Mouse (Mus musculus) thymus, adult 18-20 months (tissue): ENCODE measurements around the gene Ube2h.
"Not testable (repeated sequence)": the region's sequence is repeated elsewhere in the genome, so short reads cannot be mapped to it uniquely, and the experiment has no call there.

Experiments
- DNase-seq, 2 experiments: peaks; one replicate each; pipeline ENCODE4 v3.0.0; 2022; ENCODE audit warnings: mixed read lengths in 2 of 2

The Ube2h gene

DNA sequence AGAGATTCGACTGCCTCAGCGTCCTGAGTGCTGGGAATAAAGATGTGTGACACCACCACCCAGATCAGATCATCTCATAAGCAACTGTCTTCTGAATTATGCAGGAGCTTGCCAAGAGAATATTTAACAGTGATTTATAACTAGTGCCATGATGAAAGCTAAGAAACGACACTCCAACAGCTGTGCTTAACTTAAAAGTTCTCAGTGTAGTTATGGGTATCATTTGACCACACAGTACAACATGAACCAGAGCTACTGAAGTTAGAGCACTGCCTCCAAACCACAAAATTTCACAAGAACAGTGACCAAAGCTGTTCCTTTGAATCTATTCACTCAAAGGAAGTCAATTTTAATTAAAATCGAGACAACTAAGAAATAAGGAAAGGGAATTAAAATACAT lies 61.4 kb downstream of the Ube2h start:
- no peak for DNase-seq

DNA sequence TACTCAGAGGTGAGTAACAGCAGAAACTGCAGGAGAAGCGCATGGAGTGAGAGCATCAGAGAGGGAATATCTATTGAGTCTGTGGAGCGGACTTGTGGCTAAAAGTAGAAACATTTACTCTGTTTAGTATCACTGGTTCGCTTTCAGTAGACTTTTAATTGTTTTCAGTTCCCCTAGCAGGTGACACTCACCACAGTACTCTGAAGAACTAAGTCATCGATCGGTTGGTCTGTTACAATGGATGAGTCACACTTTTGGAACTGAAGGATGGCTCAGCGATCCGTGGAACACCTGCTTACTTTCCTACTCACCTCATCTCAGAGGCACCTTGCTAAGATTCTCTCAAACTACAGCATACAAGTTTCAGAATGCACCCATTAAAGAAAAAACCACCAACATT lies 64.2 kb downstream of the Ube2h start:
- no peak for DNase-seq

DNA sequence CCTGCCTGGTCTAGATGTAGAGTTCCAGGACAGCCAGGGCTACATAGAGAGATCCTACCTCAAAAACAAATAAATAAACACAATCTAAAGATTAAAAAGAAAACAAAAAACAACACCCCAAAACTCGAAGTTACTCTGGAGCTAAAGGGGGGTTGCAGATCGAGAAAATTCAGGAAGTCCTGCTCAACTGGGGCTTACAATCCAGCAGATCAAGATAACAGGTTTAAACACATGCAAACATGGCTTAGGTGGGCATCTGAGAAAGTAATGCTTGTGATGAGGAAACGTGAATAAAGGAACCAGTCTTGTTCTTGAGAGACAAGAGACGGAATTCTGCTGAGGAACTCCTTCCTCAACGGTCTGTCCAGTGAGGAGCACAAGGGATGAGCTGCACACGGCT lies 65.1 kb downstream of the Ube2h start:
- DNase-seq = no peak

DNA sequence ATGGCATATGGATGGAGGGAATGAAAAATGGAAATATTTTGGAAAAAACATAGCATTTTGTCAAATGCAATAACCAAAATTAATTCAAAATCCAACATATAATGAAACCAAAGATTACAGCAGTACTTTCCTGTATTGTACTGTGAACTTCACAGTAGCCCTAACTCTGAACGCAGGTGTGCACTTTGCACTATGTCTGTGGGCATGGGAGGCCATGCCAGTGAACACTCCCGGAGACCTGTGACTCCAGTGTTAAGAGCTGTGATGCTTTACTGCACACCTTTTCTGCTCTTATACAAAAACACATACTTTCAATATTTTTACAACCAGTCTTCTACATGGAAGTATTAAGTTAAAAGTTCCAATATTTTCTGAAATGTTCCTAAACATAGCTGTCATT lies 66.3 kb downstream of the Ube2h start:
- DNase-seq = no peak

- no peak for DNase-seq
Observed at GRCm38 (mm10) chr6:30236564-30236963, 67.8 kb downstream of the Ube2h start.

DNA sequence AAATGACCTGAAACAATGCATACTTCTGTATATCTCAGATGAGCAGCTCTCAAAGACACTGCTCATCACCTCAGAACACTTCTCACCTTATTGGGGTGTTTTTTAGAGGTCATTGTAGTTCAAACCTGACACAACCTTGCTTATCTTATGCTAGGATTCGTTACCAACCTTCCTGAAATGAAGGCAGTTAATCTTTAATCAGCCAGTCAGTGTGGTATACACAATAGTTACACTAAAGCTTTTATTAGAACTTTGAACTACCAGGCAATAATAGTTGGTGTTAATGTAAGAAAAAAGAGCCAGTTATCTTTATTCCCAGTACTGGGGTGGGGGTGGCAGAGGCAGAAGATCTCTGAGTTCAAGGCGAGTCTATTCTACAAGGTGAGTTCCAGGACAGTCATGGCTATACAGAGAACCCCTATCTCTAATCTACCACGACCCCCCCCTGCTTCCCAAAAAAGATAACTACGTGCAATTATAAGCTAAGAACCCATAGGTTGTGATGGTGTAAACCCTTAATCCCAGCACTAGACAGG lies 72.5 kb downstream of the Ube2h start:
- no peak for DNase-seq

DNA sequence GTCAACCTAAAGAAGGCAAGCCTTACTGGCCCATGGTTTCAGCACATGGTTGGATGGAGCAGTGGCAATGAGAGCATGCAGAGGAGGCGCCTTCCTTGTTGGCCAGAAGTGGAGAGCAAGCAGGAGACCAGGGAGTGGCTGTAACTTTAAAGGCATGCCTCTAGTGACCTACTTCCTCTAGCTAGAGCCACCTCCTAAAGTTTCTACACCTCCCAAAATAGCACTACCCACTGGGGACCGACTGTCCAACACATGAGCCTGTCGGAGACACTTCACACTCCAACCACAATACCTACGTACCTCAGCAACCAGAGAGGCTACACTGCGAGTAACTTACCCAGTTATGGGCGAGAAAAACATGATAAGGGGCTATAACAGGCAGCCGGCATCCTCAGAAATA lies 74.1 kb downstream of the Ube2h start:
- DNase-seq = no peak

- no peak for DNase-seq
Observed at GRCm38 (mm10) chr6:30228921-30229320, 75.4 kb downstream of the Ube2h start.

DNA sequence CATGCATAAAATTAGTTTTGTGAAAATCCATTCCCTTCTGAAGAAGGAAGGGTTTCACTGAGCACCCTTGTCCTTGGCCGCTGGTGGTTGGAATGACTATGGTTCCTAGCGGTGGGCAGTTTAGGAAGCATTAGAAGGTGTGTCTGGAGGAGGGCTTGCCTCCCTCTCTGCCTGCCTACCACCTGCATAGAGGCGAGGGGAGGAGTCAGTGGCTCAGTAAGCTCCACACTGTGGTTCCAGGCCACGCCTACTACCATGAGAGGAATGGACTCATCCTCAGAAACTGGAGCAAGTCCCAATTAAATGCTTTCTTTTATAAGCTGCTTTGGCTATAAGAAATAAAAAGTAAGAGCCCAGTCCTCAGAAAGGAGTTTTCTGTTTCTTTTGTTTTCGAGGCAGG lies 76.0 kb downstream of the Ube2h start:
- no peak for DNase-seq

DNA sequence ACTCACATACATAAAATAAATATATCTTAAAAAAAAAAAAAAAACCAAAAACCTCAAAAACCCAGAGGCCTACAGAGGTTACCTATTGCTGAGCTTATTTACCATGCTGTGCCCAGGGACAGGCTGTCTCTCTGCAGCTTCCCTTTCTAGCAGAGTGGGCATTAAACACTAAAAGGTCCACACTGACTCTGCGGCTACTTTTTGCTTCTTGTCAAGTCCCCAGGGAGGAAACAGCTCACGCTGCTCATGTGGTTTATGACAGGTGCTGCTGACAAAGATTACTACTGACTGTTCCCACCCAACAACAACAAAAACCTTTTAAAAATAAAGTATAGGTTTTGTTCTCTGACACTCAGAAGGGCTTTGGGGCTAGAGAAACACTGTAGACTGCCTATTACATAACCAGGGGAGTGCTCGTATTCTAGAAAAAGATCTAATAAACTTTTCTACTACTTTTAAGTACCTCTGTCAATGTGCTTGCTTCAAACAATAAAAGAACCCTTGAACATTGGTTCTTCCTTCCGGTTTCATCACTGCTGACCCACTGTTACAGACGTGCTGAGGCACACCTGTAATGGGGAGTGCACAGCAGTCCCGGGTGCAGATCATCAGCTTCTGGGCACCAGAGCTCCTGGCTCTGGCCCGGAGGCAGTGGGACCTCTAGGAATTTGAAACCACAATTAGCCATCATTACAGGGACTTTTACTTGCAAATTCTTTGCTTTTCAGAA lies 77.2 kb downstream of the Ube2h start:
- DNase-seq = no peak

- no peak for DNase-seq
Observed at GRCm38 (mm10) chr6:30224693-30225092, 79.6 kb downstream of the Ube2h start.

DNA sequence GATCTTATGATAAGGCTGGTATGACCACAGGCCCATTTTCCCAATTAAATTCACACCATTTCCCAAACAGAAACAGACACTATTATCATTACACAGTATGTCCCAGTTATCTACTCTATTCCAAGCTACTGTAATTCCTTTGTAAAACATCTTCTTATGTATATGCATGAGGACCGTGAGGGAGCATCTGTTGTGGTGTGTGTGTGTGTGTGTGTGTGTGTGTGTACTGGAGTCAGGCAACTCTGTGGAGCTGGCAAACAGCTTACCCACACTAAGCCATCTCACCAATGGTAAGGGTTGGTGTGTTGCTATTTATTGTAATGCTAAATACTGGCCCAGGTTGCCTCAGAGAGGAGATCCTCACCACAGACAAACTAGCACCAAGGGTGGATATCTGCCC lies 82.0 kb downstream of the Ube2h start:
- no peak for DNase-seq

GRCm38 (mm10) chr6:30217581-30217980 lies 86.8 kb downstream of the Ube2h start:
- no peak for DNase-seq

GRCm38 (mm10) chr6:30212468-30212867 lies 91.9 kb downstream of the Ube2h start:
- no peak for DNase-seq

- no peak for DNase-seq
Observed at GRCm38 (mm10) chr6:30211641-30212455, 92.5 kb downstream of the Ube2h start.

- DNase-seq = peak; percentile 16 to 30
Observed at GRCm38 (mm10) chr6:30210788-30211187, 93.6 kb downstream of the Ube2h start.

- DNase-seq = no peak
Observed at GRCm38 (mm10) chr6:30208844-30209243, 95.5 kb downstream of the Ube2h start.

DNA sequence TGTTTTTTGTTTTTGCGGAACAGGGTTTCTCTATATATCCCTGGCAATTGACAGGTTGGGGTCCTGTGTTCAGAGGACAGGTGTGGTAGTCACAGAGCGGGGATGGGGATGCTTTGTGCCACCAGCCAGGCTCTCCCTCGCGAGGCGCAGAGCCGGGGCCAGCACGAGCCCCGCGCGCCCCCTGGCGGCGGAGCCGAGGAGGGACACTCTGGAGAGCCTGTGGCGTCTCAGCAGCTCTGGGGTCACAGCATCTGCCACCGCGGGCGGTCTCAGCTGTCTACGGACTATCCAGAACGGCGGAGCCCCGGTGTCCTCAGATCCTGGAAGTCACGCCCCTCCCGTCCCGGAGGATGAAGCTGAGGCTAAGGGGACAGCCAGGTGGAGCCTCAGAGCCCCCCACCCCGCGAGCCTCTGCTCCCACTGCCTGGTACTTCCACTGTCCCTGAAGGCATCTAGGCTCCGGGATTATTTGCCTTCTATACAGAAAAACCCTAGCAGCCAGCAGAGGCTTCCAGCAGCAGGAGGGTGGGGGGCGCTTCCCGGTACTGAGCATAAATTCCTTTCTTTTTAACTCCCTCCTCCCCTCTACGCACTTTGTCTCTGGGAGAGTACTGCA lies 98.6 kb downstream of the Ube2h start:
- DNase-seq = peak; percentile 51 to 52

DNA sequence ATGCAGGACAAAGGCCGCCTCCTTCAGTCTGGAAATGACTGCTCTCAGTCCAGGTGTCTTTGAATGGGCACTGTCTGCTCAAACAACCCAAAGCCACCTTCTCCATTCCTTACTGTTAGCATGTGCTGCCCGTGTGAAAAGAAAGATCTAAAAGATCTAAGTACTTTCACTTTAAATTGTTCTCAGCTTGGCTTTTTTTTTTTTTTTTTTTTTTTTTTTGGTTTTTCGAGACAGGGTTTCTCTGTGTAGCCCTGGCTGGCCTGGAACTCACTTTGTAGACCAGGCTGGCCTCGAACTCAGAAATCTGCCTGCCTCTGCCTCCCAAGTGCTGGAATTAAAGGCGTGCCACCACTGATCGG lies 99.2 kb downstream of the Ube2h start:
- DNase-seq = not testable (repeated sequence)

DNA sequence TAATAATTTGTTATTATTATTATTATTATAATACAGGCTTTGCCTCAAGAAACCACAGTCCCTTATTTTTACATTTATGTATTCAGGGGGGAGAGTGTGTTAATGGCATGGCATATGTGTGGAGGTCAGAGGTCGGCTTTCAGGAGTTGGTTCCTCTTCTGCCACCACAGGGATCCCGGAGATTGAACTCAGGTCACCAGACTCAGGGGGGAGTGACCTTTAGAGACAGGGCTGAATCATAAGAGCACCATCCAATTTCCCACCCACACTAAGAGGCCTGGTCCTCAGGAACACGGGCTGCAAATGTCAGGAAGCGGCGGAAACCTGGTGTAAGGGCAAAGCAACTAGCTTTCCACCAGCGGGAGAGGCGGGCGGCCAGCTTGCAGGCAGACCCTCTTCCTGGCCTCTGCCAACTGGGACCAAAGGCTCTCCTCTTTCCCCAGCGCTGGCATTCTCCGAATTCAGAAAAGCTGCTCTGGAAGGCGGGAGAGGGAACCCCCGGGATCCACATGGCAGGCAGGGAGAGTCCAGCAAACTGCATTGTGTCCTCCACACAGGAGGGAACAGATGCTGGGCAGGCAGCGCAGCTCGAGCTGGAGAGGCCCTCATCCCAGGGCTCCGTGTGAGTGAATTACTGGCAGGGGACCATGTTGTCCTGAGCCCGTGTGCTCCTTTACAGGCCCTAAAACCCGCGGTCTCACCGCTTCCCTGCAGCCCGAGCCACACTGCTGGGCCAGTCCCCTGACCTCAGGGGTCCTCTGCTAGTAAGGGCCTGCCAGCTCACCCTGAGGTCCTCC lies 99.8 kb downstream of the Ube2h start:
- DNase-seq = no peak

DNA sequence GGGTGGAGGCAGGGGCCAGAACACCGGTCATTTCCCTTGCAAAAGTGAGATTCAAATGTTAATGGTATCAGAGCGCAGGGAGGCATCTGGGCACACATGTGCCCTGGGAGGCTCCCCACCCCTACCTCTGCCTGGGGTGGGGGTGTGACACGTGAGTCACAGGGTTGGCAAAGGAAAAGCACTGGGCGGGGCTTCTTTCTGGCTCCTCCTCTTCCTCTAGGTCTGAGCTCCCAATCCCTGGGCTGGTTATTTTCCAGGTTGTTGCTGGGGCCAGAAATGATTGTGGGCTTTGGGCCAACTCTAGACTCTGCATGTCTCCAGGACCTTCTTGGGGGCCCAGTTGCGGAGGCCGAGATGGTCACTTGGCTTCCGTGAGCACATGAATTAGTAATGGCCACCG lies 108.2 kb downstream of the Ube2h start:
- DNase-seq = no peak

DNA sequence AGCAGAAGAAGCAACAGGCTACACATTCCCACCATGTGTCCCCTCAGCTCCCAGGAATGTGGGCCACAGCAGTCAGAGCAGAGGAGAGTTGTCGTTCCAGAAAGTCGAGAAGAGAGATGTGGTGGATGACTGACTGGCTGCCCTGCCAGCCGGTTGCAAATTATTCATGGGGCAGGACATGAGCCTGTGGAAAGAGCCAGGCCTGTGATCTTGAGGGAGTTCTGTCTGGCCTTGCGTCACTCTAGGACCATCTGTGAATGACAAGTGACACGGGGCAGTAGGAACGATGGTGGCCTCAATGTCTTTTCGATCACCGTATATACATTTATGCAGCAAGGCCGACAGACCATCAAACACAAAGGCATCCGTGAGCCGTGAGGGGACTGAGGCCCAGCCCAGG lies 108.7 kb downstream of the Ube2h start:
- no peak for DNase-seq

GRCm38 (mm10) chr6:30183624-30184023 lies 120.7 kb downstream of the Ube2h start:
- DNase-seq = no peak
